Mouse (Mus musculus) granulocyte monocyte progenitor cell, adult 5-6 weeks (primary cell): ENCODE data around the gene Cacna1d. TPM values are rescaled to one million over a fixed set of nuclear protein-coding genes. Genes with fewer than 3 reads are reported as not detected.

Experiments used
- ATAC-seq: replicated peaks from 2 replicates; pipeline ENCODE4 v1.8.0; 2016; ENCODE audit warnings: mild to moderate bottlenecking, moderate TSS enrichment, inconsistent platforms; ENCODE audit not compliant: poor library complexity, severe bottlenecking
- total RNA-seq, 2 experiments: library from RNA; stranded (forward) in 1 of 2; stranded (reverse) in 1 of 2; fragments of 200-712, 200-1000 nt in 1 of 2; fragments of >200 nt in 1 of 2; fragmentation: Nextera tagmentation in 1 of 2; gene quantifications; 2 replicates each; pipeline ENCODE4 v1.2.3; 2014 to 2017

The Cacna1d gene
- total RNA-seq, 2 experiments from 2014 or later: 0.10 TPM; not detected in 1

DNA sequence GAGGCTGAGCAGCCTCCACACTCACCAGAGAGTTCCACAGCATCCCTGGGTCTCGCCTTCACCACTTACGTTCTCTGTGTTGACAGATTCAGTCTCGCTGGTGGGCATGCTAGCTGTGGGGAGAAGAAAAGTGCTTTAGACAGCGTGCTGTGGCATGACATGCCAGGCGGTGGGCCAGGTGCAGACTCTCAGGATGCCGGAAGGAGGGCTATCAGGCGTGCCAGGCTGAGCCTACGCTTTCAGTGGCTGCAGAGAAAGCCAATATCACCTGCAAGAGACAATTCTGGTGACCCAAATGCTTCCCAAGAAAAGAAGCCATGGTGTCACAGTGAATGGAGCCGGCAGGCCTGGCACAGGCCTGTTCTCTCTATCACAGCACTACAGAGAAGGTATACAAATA, 361.2 kb downstream of the Cacna1d start:
- no peak for ATAC-seq

DNA sequence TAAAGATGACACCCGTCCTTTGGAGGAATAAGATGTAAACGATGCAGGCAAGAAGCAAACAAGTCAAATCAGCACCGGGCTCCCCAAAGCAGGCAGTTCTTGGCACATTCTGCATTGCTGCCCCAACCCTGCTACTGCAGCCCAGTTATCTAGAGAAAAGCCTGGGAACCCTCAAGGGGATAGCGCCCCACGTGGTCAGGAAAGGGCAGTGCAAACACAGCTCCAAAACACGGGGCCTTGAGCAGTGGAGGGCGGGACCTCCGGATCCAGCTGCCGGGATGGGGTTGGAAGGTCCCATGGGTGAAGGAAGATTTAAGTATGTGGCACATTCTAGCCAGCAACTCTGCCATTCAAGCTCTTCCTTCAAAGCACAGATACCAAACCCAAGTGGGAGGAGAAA, 361.9 kb downstream of the Cacna1d start:
- ATAC-seq: no peak; the same call in 1 of the 2 replicates

DNA sequence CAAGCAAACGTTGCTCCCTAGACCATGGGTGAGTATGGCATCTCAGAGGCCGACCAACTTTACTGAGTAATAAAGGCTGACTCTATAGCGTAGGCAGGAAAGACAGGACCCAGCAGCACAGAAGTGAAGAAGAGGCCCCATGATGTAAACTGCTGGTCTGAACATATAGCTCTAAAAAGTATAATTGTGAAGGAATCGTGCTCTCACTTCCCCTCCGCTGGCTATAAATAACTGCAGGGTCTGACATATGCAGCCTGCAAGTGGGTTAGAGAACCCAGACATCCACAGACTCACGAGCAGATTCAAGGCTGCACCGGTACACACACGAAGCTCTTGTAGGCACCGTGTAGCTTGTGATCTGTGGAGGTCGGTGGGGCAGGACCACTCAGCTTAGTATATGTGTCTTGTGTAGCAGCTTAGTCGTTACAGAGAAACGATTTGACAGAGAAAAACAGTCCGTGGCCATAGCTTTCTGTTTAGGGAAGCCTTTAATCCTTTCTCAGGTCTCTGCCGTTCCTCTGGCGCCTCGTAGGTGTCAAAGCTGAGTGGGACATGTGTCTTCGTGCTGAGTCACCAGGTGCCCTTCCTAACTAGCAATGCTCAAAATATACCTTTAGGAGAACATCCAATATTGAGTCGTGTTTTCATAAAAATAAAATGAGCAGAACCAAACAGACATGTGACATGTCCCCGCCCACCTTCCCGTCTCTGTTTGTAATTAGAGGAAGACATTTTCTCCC, 366.1 kb downstream of the Cacna1d start:
- peak; percentile 86 for ATAC-seq

DNA sequence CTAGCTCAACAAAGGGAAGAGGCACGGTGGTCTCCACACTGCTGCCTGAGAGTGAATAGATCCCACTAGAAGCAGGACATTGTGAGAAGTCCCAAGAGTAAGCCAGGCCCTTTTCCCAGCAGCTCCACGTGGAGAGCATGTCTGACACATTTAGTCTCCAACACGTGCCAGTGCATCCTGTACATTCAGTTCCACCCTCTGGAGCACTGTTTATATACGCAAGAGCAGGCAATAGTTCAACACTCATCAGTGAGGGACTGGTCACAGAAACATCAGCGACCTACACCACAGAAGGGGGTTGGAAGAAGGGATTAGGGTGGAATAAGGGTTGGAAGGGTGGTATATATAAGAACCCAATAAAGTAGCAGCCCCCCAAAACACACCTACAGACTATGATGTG, 371.2 kb downstream of the Cacna1d start:
- no peak for ATAC-seq

DNA sequence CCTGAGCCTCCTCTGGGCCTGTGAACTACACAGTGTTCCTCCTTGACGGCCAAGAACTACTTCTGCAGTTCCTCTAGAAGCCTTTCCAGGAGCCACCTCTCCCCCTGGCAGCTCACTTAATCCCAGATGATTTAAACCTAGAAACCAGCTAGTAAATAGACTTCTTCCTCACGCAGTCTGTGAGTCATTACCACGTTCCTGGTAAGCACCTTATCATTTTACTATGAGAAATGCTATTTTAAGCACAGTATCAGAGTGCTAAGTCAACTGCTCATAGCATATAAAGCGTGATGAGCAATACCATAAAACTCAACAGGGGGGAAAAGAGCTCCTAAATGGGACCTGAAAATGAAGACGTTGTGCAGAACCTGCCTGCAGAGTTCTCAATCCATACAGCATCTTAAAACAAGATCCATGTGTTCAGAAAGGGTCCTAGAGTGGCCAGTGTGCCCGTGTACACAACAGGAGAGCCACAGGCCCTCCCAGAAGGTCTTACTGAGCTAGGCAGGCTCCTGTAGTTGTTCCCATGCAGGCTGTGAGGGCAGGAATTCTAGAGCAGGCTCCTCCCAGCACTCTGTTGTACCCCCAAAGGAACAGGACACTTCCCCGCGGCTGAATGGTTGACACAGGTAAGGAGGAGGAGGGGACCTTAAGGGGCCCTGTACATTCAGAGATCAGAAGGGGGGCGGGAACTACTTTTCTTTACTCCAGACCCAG, 377.7 kb downstream of the Cacna1d start:
- ATAC-seq: no peak

DNA sequence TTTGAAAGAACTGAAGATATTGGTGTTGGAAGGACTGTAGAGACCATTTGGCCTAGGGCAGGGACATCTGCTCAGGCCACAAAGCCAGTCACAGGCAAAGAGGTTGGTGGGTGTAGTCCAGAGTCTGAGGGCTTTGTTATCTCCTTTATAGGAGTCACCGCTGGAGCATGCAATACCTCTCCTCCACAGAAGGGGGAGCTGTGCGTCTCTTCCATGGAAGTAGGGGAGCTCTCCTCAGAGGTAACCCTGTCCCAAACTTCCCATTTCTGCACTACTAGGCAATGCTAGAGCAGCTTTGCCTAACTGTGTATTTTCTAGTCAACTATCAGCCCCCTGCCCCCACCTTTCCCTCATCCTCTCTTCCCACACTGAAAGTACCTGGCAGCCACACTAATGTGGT, 382.2 kb downstream of the Cacna1d start:
- peak; percentile 77 for ATAC-seq

DNA sequence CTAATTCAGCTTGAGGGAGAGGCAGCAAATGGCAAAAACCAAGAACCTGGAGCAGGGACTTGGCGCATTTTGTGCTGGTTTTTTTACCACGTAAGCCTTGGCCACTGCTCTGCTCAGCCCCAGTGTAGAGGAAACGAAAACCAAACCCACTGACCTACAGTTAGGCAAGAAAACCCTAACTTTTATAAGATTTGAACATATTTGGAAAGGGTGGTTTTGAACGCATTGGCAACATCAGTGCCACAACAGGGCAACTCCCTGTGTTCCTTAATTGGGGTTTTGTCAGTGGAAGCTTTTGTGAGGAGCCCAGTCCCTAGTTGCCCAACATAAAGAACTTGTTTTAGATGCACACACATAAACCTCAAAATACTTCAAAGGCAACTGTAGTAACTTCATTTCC, 384.7 kb downstream of the Cacna1d start:
- peak; percentile 71 for ATAC-seq

DNA sequence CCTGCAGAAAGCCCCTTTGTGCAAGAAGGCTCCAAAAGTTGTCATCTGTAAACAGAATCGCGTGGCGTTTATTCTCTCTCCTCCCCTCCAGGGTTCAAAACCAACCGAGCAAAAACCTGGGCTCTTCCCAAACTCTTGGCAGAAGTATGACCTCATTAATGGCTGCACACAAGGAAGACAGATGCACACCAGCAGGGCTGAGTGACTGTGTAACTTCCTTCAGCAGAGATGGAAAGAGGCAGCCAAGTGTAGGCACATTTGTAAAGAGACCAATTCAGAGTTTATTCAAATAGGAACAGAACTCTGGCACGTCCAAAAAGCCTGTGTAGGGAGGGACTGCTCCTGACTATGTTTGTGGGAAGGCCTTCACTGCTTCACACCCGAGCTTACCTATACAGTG, 385.7 kb downstream of the Cacna1d start:
- ATAC-seq: no peak

DNA sequence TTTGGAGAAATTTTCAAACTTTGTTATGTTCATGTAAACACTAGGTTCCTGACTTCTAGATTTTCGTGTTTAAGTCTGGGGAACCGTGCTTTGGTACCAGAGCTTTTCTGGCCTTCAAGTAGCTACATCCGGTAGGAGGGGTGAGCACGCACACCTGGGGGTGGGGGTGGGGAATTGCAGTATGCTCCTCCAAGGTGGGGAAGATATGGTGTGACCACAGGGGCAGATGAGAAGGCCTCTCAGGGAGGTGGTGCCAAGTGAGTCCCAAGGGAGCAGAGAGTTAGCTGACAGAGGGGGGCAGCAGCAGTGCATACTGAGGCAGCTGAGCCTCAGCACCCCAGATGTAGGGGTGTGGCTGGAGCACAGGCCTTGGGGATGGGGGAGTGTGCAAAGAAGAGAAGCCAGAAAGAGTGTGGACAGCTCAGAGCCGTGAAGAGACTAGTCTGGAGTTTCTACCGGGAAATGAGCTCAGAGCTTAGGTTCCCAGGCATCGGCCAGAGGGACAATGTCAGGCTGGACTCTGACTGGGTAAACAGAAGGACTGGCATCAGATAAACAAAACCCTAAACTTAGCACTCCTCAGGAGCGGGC, 387.2 kb downstream of the Cacna1d start:
- no peak for ATAC-seq

DNA sequence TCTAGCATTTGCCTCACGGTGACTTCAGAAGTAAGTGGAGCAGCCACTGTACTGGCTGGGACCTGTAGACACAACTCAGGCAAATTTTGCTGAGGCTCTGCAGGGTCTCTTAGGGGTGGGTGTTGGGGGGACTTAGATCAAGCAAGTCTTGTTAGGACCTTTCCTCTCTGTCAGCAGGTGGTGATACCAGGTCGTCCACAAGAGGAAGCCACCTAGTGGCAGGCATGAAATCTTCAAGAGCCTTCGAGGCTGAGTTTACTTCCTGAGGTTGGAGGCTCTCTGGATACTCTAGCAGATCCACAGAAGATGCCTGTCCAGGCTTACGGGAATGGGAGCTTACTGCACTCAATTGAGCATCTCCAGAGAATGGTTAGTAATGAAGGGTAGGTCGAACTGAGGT, 394.0 kb downstream of the Cacna1d start:
- ATAC-seq: peak; percentile 59

DNA sequence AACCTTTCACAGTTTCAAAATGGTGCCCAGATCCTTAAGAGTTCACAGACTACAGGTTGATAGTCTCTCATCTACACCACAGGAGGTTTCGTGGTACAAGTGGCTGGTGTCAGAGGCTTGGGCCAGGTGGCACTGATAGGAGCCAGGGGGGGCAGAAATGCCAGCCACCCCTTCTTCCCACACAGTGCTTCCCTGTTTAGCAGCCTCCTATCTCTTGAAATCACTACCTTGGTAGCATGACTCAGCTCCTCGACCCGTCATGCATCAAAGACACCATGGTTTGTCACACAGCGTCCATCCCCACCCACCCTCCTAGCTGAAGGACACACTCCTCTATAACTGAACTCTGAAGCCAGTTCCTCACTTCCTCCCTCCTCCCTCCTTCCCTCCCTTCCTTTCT, 398.8 kb downstream of the Cacna1d start:
- peak; percentile 15; the same call in 1 of the 2 replicates for ATAC-seq

DNA sequence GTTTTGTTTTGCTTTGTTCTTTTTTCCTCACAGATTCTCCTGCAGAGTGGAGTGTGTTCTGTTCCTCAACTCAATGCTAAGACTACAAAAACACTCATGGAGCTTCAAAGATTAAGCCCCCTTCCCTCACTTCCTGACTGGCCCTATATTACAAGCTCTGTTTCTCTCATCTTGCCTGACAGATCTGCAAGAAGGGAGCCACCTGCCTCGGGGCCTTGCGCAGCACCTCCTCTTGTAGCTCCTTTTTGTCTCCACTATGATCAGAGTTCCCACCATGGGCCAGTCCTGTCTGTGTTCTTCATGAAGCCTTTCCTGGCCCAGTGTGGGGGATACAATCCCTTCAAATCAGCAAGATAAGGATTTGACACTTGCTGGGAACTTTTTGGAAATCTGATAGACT, 399.2 kb downstream of the Cacna1d start:
- no peak for ATAC-seq

DNA sequence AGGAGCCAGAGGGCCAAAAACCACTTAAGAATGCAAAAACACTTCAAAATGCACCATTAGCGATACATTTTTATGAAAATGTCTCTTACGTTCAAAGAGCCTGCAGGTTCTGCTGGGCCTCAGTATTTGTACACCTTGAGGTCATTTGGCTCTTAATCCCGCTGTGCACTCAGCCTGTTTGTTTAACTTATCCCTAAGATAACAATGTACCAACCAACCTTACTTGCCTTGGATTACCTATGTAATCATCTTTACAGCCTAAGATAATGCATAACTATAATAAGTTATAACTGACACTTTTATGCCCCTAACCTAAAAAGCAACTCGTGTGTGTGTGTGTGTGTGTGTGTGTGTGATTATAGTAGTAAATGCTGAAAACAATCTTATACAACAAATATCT, 411.5 kb downstream of the Cacna1d start:
- no peak for ATAC-seq

DNA sequence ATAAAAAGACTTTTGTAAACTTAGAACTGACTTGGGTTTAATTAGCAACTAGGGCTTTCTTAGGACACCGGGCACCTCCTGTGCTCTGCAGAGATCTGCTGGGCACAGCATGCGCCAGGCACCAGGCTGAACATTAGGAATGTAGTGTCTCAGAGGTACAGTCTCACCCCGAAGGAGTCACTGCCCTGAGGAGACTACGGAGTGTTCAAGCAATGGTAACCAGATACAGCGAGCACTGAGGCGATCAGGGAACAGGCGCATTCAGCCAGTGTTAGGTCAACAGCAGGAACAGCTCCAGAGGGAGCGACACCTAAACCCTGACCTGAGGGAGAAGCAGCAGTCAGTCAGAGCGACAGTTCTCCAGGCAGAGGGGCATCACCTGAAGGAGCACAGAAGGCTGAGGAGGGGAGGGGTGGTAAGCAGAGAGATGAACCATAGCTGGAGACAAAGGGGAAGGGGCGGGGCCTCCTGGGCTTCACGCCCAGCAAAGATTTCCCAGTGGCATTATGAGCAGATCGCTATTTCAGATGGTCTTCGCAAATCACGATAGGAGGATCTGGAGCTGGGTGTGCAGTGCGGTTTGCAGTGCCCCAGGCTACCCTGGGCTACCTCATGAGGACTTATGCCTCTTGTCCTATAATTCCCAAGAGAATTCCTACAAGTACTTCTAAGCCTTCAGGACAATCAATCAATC, 413.0 kb downstream of the Cacna1d start:
- 0 out of 2 replicates have a peak, but pooled peaks have one; percentile 25 for ATAC-seq

DNA sequence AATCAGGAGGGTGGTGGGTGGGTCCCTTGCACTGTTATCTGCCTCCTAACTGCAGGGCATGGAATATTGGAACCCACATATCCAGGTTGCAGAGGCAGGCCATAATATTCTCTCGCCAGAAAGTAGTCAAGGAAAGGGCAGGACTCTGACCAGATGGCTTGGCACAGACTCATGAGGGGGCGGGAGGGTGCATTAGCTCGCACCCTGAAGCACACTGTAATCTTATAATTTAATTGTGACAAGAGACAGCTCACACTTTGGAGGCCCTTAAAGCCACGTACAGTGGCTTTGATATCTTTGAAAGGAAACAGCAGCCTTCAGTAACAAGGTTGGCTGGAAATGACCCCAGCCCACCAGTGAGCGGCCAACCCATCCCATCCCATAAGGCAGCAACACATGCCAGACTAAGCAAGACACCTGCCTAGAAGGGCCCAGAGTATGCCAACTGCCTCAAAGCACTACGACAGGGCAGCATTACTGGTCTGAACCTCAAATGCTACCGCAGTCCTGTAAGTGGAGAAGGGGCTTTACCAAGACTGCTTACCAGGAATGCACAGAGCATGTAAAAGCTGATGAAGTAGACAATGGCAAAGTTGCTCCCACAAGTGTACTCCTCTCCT, 415.9 kb downstream of the Cacna1d start:
- ATAC-seq: no peak

DNA sequence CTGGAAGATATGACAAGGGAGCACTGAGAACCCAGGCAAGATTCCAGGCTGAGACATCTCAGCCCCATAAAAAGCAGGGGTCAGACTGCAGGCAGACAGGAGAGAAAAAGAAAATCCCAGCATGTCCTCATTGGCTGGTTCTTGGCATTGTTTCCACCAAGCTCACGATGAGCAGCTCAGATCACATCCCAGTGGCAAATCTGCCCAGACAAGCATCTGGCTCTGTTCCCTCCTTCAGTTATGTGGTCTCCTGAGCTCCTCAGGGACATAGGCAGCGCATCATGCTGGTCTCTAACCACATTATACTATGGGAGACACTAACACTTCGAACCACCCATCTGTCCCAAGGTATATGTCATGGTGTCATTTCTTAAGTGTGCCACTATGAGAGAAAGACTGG, 422.7 kb downstream of the Cacna1d start:
- ATAC-seq: no peak

DNA sequence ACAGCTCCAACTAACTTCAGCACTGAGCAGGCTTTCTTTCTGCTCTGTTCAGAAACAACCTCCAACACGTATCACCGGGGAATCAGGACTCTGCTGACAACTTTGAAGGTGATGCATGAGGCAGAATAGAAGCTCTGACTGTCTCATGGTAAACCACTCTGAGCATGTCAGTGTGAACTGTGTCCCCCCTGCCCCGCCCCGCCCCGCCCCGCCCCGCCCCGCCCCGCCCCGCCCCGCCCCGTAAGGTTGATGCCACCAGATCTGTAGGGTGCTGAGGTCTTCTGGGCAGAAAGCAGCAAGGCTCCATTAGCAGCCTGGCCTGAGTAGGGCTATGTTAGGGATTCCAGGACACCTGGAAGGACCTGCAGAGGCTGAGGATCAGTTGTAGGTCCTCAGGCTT, 424.5 kb downstream of the Cacna1d start:
- ATAC-seq: no peak

DNA sequence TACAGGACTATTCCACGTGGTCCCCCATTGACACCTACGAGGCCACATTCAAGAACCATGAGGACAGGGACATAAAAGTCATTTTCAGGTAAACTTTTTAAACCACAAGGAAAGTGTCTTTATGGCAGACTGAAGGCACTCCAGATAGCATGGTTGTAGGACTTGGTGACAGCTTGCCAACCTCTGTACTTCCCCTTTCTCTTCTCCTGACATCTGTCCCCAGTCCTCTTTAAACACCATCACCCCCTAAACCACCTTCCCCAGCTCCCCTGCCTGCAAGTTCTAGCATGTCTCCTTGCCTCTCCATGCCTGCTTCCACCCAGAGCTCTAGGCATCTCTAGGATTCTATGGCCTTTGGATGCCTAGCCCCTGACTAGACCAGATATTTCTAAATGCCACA, 426.4 kb downstream of the Cacna1d start:
- ATAC-seq: peak; percentile 81

DNA sequence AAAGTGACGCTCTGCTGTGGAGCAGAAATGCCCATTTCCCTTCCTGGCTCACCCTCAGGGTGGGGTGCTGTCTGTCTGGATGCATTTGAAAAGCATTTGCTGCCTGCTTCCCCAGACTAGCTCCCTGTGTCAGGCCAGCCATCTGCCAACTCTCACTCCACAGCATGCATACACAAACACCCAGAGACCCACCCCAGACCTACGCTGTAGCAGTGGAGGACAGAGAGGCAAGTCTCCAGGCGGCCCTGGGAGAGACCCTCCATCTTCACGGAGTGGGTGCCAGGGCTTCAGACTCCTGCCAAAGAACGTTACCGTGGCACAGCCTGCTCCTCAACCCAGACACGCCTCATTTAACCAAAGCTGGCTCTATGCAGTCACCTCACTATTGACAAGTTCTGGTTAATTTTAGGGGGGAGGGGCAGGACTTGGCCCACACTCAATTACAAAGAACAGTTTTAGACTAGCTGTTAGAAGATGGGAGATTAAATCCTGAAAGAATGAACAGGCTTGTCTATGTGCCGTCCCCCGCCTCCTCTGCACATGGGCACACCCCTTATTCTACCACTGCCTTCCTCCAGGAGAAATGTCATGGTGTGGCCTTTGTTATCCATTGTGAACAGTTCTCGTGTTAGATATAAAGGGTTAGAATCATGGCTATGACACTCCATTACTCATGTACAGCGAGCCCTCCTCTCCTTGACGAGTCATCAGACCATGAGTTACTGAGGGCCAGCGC, 435.1 kb downstream of the Cacna1d start:
- ATAC-seq: peak; percentile 18; the same call in 1 of the 2 replicates

DNA sequence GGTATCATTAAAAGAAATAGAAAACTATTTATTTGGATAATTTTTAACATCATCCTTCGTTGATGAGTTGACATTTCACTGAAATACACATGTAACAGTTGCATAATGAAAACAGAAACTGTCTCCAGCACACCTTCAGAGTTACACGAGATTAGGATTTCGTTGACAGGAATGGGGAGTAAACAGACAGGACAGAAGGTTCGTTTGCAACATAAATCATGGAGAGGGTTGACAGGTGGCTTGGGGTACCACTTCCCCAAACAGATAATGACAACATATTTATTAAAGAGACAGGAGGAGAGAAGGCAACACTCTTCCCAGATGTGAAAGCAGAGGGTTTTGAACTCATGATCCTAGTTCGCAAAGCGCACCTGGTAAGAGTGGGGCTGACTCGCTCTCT, 436.3 kb downstream of the Cacna1d start:
- ATAC-seq: peak; percentile 72
